Mouse (Mus musculus): ENCODE data around the gene Pigt.
A peak's percentile ranks its signal among the peaks of the same experiment; 100 is the strongest.

DNA sequence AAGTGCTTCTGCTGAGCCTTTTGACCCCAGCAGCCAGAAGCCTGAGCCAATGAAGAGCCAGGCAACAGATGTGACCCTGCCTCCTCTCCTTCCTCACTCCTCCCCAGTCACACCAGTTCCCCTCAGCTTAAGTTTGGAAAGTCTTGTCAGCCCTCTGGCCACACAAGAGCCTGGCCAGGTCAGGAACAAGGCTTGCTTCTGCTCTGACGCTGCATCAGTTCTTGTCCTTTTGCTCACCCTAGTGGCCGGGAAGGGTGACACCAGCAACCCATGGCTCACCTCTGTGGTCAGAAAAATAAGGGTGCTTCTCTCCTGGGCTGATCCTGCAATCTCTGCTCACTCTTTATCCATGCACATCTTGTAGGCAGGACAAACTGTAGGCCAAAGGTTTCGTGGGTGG is 23.5 kb downstream of the Pigt start:
- TF ChIP-seq EP300 (optimal IDR thresholded peaks at IDR 0.05) (no peak), CTCF (IDR thresholded peaks at IDR 0.05; ENCODE audit: low read depth) (peak; percentile 89)

All from stomach, postnatal 0 days (tissue).